Mouse (Mus musculus): ENCODE measurements around the gene St6galnac1.
"Not testable (repeated sequence)": the region's sequence is repeated elsewhere in the genome, so short reads cannot be mapped to it uniquely, and the experiment has no call there.

The St6galnac1 gene

GRCm38 (mm10) chr11:116807938-116808606, 32.8 kb upstream of the St6galnac1 start:
- intact Hi-C loops (cut with DNase I) = loop anchor here (1.0 to 10.0 kb wide), 2 partner anchors 133 to 165 kb away; no protein-coding TSS in a partner anchor

GRCm38 (mm10) chr11:116807526-116807925, 32.2 kb upstream of the St6galnac1 start:
- intact Hi-C loops (cut with DNase I) = loop anchor here (10.0 kb wide), 1 partner anchor 133 kb away; no protein-coding TSS in a partner anchor

GRCm38 (mm10) chr11:116807116-116807515, 31.8 kb upstream of the St6galnac1 start:
- intact Hi-C loops (cut with DNase I) = loop anchor here (10.0 kb wide), 1 partner anchor 132 kb away; no protein-coding TSS in a partner anchor

GRCm38 (mm10) chr11:116806136-116807071, 31.1 kb upstream of the St6galnac1 start:
- intact Hi-C loops (cut with DNase I) = loop anchor here (10.0 kb wide), 1 partner anchor 132 kb away; no protein-coding TSS in a partner anchor

GRCm38 (mm10) chr11:116802709-116803108, 27.4 kb upstream of the St6galnac1 start:
- intact Hi-C loops (cut with DNase I) = loop anchor here (10.0 kb wide), 1 partner anchor 128 kb away; no protein-coding TSS in a partner anchor

GRCm38 (mm10) chr11:116801106-116801505, 25.8 kb upstream of the St6galnac1 start:
- intact Hi-C loops (cut with DNase I) = loop anchor here (10.0 kb wide), 1 partner anchor 126 kb away; no protein-coding TSS in a partner anchor

GRCm38 (mm10) chr11:116799364-116799763, 24.1 kb upstream of the St6galnac1 start:
- intact Hi-C loops (cut with DNase I) = no loop called here

GRCm38 (mm10) chr11:116784221-116784620, 8.9 kb upstream of the St6galnac1 start:
- intact Hi-C loops (cut with DNase I) = loop anchor here (5.0 kb wide), 1 partner anchor 87 kb away; no protein-coding TSS in a partner anchor

- intact Hi-C loops (cut with DNase I) = loop anchor here (5.0 kb wide), 1 partner anchor 85 kb away; no protein-coding TSS in a partner anchor
Observed at GRCm38 (mm10) chr11:116782737-116783145, 7.4 kb upstream of the St6galnac1 start.

- intact Hi-C loops (cut with DNase I) = no loop called here
Observed at GRCm38 (mm10) chr11:116773205-116773604, 2.1 kb downstream of the St6galnac1 start.

GRCm38 (mm10) chr11:116769873-116770272, 5.4 kb downstream of the St6galnac1 start:
- intact Hi-C loops (cut with DNase I) = no loop called here

- intact Hi-C loops (cut with DNase I) = no loop called here
Observed at GRCm38 (mm10) chr11:116764946-116765345, 10.4 kb downstream of the St6galnac1 start.

GRCm38 (mm10) chr11:116764346-116764745, 11.0 kb downstream of the St6galnac1 start:
- intact Hi-C loops (cut with DNase I) = no loop called here

GRCm38 (mm10) chr11:116755191-116755590, 20.1 kb downstream of the St6galnac1 start:
- intact Hi-C loops (cut with DNase I) = no loop called here

GRCm38 (mm10) chr11:116753674-116754470, 21.4 kb downstream of the St6galnac1 start:
- intact Hi-C loops (cut with DNase I) = no loop called here

GRCm38 (mm10) chr11:116749733-116750132, 25.6 kb downstream of the St6galnac1 start:
- intact Hi-C loops (cut with DNase I) = loop anchor here (1.0 kb wide), 1 partner anchor 25 kb away; no protein-coding TSS in a partner anchor

- intact Hi-C loops (cut with DNase I) = not testable (repeated sequence)
Observed at GRCm38 (mm10) chr11:116748692-116749091, 26.6 kb downstream of the St6galnac1 start.

GRCm38 (mm10) chr11:116746822-116747221, 28.5 kb downstream of the St6galnac1 start:
- intact Hi-C loops (cut with DNase I) = not testable (repeated sequence)

GRCm38 (mm10) chr11:116745457-116745856, 29.9 kb downstream of the St6galnac1 start:
- intact Hi-C loops (cut with DNase I) = not testable (repeated sequence)

GRCm38 (mm10) chr11:116738411-116738810, 36.9 kb downstream of the St6galnac1 start:
- intact Hi-C loops (cut with DNase I) = no loop called here

- intact Hi-C loops (cut with DNase I) = no loop called here
Observed at GRCm38 (mm10) chr11:116732536-116732935, 42.8 kb downstream of the St6galnac1 start.
